Mouse (Mus musculus) common myeloid progenitor, adult 5-6 weeks (primary cell): Measurements from ENCODE around the gene Nup35. TPM values are rescaled to one million over a fixed set of nuclear protein-coding genes. Genes with fewer than 3 reads are reported as not detected.

Experiments
- ATAC-seq: replicated peaks from 2 replicates; pipeline ENCODE4 v1.8.0; 2016; ENCODE audit warnings: low read depth, mild to moderate bottlenecking, moderate TSS enrichment, inconsistent platforms; ENCODE audit not compliant: poor library complexity, severe bottlenecking
- total RNA-seq: library from RNA; stranded (forward); fragments of 200-1000, 187-1606 nt; gene quantifications from 2 replicates; pipeline ENCODE4 v1.2.3, GENCODE M21; 2017

The Nup35 gene
- total RNA-seq = 42.8 and 48.1 TPM in 2 replicates

DNA sequence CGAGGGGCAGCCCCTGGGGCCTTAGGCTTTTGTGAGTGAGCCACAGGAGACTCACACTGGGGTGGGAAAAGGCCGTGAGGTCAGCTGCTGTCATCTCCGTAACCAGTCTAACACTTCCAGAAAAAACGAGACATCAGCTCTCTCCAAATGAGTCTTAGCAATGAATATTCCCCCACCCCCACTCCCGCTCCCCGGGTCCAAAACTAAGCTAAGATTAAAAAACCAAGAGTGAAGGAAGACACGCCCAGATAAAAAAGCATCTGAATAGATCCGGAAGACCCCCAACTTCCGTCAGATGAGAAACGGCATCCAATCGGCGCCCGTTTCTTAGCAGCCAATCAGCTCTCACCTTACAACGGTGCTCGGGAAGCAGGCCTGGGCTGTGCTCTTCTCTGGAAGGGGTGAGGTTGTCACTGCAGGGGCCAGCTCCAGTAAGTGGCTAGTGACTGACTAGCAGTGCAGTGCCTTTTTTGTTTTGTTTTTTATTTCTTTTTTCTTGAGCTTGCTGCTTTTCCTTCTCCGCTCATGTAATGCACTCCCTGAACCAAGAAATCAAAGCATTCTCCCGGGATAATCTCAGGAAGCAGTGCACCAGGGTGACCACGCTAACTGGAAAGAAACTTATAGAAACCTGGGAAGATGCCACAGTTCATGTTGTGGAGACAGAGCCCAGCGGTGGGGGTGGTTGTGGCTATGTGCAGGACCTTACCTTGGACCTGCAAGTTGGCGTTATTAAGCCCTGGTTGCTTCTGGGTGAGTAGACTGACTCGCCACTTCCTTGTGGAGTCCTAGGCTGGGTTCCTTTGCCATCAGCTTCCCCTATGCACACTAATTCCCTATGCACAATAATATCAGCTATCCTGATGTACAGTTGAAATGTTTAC lies at the start of gene Nup35, which contains the start of gene Dusp19:
Gene Nup35, plus strand, starts transcription at position 383 of the 884 bp plus-strand sequence.
Gene Dusp19, plus strand, starts transcription at position 192 of the 884 bp plus-strand sequence.
- ATAC-seq = peak; percentile 99

DNA sequence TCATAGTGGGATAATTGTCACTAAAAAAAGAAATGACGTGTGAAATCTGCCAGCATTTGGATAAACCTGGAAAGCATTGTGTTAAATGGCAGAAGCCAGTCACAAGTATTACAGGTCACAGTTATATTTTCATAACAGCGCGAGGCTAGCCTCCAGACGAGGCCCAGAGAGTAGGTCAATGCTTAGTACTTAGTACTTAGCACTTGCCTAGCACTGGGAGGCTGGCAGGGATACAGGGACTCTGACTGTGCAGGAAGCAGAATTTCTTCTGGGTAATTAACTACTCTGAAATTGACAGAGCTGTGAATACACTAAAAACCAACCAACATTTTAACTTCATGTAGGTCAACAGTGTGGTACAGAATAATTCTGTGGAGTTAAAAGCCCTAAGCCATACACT lies 49.6 kb upstream of the Nup35 start:
- ATAC-seq = no peak

DNA sequence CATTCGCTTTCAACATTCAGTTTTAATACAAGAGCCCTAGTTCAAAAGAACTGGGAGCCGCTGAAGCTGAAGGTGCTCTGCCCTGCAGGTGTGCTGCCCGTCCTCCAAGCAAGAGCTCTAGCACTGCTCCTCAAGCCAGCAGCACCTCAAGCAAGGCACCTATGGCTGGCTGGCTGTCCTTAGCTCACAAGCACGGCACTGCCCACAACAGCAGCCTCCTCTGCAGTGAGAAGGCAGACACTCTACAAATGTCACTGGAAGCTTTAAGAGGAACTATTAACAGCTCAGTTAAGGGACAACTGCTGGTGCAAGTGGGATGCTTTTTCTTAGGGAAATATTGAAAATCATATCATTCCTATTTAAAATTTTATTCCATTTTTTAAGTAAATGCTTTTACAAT lies 46.4 kb upstream of the Nup35 start:
- ATAC-seq = no peak

DNA sequence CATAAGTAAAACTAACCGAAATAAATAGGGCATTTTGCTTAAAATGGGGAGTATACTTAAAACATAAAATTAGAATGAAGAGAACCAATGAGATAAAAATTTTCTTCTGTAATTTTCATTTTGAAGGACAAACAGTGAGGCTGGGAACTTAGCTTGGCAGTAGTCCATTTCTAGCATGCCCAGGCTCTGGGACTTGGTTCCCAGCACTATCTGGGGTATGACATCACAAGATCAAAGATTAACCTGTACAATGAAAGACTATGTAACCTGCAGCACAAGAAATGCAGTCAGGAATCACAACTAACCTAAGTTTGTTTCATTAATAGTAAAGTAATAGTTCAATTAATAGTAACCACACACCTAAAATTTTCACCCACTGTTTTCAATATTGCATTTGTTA lies 39.8 kb upstream of the Nup35 start:
- no peak for ATAC-seq

DNA sequence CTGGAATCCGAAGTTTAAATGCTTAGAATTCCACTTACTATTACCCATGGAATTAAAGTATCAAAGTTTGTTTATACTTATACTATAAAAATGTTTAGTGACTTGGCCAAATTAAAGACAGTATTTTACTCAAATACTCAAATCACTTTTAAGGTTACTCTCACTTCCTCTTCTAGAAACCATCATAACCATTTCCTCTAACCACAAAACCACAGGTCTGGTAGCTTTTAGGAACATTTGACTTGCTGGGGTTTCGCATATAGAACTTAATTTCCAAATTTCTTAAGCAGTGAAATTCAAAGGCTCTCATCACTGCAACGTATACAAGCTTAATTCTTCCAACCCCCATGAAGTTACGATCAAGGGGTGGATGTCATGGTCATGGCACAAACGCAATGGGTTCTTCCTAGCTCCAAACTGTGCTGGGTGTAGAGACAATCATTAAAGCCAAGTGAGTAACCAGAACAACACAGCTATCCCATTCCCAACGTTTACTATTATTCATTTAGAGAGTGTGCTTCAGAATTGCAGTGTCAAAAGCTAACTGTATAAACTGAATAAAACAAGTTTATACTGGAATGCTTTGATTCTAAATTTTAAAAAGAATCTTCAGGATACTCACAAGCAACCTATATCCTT lies 37.7 kb upstream of the Nup35 start:
- ATAC-seq = peak; percentile 50

DNA sequence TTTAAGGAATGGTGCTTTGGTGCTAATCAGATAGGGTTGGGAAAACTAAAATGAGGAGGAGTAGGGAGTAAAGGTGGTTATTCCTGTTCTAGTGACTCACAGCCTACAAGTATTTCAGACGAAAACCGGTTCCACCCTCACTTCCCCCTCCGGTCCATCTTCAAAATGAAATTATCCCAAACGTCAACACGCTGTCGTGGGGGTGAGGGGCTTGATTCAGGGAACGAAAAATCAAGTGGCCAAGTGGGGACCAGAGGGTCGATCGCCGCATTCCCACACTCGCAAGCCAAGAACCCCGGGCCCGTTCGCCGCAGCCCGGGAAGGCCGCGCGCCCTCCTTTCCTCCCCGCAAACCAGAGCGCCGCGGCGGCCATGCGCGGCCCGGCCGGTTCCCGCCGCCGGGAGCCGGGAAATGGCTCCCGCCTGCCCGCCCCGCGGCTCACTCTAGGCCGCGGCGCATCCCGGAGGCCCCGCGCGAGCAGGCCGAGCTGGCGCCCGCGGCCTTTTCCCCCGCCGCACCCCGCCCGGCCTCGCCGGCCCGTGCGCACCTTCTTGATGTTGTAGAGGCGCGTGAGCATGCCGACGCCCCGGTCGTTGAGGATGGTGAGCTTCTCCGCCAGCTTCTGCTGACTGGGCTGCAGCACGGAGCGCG lies 36.6 kb upstream of the Nup35 start:
- no peak; the same call in 1 of the 2 replicates for ATAC-seq

DNA sequence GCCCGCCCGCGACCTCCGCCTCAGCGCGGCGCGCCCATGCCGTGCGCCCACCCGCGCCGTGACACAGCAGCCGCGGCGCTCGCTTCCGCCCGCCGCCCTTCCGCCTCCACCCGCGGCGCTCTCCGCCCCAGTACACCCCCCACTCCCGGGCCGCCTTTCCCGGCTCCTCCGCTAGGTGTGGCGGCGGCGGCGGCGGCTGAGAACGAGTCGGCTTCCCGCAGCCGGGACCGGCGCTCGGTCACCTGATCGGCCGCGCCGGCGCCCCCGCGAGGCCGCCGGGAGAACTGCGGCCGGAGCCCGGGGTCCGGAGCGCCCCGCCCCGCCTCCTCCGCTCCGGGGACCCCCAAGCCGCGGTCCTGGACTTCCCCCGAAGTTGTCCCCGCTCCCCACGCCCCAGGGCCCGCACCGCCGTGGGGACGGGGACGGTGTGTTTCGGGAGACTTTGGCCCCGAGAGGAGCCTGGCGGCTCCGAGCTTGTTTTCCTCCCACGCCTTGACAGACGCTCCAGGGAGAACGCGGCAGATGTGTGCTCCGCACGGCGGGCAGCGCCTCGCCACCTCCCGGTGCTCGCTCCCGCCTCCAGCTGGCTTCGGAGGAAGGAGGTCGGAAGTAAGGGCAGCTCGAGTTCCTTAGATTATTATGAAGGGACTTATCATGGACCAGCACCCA lies 35.9 kb upstream of the Nup35 start, which contains the start of gene Nckap1:
Gene Nckap1, minus strand, starts transcription at position 338 of the 669 bp plus-strand sequence.
- ATAC-seq = peak; percentile 84

DNA sequence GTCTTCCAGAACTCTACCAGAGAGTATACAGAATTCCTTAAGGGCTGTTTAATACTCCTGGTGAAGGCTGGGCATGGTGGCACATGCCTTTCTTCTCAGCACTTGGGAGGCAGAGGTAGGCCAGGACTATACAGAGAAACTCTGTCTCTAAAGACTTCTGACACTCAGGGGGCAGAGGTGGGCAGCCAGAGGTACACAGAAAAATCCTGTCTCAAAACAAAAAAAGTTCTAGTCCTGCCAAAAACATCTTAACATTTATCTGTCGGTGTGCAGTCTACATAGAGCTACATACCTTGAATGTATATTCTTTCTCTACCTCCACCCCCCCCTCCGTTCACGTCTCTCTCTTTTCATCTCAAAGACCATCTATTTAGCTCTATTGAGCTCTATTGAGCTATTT lies 34.7 kb upstream of the Nup35 start:
- no peak for ATAC-seq

DNA sequence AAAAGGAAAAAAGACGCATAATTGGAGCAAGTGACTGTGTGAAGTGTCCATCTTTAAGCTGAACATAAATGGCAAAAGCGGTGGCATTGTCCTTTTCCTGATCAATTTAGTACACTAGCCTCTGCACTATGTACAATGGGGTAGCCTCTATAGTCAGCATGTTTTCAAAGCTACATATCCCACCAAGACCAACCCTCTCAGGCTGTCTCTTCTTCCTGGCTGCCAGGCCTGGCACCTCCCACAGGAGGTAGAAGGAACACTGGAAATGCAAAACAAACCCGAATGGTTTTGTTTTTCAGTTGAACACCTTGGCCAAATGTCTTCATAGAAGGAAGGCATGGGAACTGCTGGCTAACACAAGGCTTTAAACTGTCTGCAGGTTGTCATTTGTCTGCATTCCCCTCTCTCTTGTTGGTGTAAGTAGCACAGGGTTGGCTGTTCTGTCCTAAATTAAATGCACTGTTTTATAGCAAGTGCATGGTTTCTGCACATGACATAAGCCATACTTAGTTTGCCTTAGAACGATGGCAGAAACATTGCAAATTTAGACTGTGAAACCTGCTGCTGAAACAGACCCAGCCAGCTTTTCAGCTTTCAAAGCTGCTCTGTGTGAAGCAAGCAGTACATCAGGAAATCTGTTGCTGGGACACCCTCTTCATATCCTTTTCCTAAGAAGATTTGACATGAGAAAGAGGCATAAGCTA lies 22.7 kb upstream of the Nup35 start:
- ATAC-seq = no peak

DNA sequence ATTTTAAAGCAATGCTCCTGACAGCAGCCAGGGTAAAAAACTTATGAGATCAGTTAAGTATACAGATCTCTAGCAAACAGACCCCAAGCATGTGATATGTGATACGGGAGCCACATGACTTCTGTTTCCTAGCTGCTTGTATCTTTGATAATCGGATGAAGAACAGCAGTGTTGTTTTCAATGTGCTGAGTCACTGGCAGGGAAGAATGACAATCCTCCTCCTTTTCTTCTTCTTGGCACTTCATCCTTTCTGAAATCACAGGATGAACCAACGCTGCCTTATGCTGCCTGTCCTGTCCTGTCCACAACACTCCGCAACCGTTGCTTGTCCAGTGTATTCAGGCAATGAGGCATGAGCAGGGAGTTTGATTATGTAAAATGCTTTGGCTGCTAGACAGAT lies 20.1 kb upstream of the Nup35 start:
- peak; percentile 32; the same call in 1 of the 2 replicates for ATAC-seq

DNA sequence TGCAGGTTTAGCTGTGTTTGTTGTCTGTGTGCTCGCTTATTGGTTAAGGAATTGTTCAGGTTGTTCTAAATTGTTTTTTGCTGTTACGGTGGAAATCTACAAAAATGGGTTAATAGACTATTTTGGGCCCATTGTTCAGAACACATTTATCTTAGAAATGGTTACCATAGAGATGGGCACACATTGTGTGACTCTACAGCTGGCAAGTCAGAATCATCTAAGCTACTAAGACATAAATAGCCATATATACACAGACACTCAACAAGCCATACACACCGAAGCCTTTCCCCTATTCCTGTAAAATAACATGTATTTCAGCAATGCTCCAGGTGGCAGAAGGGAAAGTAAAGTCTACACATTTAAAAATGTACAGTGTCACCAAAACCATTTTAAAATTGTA lies 17.2 kb upstream of the Nup35 start:
- no peak for ATAC-seq

DNA sequence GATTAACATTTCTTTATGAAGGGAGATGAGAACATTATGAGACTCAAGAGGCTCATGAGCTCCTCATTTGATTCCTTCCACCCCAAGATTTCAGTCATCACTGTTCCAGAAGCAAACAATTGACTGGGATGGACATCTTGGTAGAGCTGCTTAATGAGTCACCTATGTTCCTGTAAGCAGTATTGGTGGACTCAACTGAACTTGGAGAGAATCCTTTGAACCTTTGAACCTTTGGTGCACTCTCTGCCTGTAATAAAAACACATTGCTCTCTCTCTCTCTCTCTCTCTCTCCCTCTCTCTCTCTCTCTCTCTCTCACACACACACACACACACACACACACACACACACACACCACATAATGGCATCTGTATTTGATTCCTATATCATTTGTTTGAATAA lies 16.4 kb upstream of the Nup35 start:
- ATAC-seq = no peak

DNA sequence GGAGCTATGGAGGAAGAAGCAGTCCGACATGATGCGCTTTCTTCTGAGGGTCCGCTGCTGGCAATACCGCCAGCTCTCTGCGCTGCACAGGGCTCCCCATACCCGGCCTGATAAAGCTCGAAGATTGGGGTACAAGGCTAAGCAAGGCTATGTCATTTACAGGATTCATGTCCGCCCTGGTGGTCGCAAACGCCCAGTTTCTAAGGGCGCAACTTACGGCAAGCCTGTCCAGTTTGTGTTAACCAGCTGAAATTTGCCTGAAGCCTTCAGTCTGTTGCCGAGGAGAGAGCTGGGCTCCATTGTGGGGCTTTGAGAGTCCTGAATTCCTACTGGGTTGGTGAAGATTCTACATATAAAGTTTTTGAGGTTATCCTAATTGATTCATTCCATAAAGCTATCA lies 14.3 kb upstream of the Nup35 start:
- no peak for ATAC-seq

DNA sequence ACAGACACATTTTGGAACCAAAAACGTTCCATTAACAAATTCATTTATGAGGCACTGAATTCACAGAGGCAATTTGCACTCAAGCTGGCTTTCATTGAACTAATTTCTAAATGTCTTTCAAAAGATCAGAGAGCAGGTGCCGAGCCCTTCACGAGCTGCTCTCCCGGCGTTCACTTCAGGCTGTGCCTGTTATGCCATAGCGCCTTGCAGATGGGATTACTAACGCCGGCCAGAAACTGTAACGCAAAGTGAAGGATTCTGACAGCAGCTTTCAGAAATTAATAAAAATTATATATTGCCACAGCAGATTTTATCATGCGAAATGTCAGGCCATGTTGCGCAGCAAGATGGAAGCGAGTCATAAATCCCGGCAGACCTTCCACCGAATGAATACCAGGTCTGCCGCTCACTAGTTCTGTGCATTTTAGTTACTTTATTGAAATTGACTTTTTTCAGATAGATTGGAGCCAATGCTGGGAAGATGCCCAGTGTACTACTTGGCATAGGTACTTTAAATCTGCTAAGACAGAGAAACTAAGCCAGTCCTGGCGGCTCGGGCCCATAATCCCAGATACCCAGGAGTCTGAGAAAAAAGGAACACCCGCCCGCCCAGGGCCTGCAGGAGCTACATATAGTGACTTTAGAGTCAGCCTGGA lies 13.1 kb upstream of the Nup35 start:
- no peak for ATAC-seq

DNA sequence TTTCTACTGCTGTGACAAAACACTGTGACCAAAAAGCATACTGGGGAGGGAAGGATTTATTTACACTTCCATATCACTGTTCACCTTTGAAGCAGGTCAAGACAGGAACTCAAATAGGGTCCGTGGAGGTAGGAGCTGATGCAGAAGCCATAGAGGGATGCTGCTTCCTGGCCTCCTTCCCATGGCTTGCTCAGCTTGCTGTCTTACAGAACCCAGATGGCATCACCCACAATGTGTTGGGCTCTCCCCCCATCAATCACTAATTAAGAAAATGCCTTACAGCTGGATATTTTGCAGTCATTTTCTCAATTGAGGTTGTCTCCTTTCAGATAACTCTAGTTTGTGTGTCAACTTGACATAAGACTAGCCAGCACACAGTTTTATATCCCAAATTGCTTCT lies 4.8 kb upstream of the Nup35 start:
- ATAC-seq = no peak

DNA sequence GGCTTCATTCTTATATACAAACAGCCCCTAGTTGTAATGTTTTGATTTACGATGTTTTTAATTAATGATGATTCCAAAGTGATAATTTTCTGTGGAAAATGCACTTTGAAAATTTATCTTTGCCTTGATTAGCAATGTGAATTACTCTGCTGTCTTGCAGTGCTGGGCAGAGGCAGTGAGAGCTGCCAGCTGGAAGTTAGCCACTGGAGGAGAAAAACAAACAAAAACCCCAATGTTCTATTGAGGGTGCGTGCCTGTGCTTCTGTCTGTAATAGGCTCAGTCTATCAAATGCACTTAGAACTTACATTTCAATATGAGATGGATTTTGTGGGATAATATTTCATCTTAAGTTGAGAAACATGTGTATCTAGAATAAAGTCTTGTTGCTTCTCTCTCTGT lies 4.2 kb upstream of the Nup35 start:
- no peak for ATAC-seq

DNA sequence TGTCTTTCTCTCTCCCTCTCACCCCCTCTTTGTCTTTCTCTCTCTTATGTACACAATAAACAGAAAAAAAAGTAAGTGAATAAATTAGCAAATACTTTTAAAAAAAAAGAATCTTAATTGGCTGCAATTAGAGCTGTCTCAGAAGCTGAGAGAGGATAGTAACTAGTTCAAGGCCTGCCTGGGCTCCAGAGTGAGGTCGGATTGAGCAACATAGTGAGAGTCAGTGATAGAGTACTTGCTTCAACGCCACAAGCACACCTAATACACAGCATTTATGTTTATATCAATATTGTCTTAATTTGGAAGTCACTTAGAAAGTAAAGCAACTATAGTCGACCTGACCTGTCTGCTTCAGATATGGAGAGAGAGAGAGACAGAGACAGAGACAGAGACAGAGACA lies 2.0 kb downstream of the Nup35 start:
- no peak for ATAC-seq

DNA sequence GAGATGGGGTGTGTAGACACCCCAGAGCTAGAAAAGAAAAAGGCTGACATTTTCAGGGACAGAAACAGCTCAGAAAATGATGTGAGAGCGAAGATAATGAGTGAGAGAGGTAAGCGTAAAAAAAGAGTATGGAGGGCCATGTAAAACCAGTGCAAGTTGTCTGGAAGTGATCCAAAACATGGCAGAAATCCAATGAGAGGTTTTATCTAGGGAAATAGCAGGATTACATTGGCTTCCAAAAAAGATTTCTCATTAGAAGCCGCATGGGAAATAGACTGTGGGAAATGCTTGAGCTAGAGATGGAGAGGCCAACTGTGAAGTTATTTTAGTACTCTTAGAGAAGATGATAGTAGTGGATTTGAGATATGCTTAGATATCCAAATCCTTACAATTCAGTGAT lies 4.9 kb downstream of the Nup35 start:
- ATAC-seq = no peak

DNA sequence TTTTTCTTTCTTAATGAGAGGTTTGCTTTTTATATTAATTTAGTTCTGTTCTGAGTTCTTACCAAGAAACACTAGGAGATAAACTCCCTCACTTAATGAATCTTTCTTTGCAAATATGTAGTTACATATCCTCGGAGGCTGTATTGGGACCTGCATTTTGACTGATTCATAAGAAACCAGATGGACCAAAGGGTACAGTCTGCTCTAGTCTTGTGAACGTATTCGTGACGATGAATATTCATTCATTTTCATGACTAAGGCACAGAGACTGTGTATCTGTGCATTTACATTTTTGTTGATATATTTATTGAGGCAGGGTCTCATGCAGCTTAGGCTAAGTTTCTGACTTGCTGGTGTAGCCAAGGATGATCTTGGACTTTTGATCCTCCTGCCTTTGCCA lies 7.5 kb downstream of the Nup35 start:
- no peak for ATAC-seq
